Mouse (Mus musculus): ENCODE results near the gene Pdzd11. TPM values are rescaled to one million over a fixed set of nuclear protein-coding genes. Genes with fewer than 3 reads are reported as not detected.

Pdzd11 gene
- polyA plus RNA-seq, 1 experiment from 2014 or later, result 93.9 TPM

DNA sequence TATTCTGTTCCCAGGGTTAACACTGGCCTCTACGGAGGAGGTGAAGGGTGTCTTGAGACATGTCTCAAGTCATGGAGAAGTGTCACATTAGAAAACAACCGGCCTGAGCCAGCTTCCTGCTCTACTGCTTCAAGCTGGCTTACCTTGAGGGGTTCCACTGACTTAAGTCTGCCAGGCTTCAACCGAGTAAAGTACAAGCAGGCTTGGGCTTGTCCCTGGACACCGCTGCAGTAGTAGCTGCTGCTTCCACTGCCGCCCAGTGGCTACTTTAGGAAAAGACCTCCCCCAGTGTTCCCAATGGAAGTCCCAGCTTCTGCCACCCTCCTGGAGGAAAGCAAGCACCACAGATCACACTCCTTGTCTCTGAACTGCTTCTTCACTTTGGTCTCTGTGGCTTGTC lies 28.9 kb downstream of the Pdzd11 start:
- 22% methylated on average over 5 of the region's 5 CpGs for WGBS
- Histone ChIP-seq H3K9ac (no peak overlapping the region), H3K27ac (no peak overlapping the region), H3K4me1 (no peaks in the 10 kb centered on the region), H3K36me3 (no peaks in the 10 kb centered on the region), H3K27me3 (replicated peaks) (0 out of 2 replicates have a peak, but pooled peaks cover 5% of the 10 kb centered on the region), H3K4me3 (replicated peaks) (no peak overlapping the region), H3K9me3 (no peaks in the 10 kb centered on the region), H3K4me2 (no peak overlapping the region)
- no peak for ATAC-seq (ENCODE audit: insufficient read depth, low FRiP score, low read depth)

DNA sequence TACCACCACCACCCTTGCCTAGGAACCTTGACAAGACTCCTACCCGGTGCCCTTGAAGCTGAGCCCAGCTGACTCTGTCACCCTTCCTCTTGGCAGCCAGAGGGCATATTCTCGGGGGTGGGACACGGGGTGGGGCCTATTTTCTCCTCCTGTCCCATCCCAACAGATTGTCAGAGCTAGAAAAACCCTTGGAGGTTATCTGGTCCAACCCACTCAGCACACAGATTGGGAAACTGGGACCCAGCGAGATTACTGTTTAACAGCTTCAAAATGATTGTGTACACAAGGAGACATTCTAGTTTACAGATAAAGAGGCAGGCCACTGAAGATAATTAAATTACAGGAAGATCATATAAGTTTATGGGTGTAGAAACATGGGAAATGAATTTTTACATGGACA lies 31.6 kb downstream of the Pdzd11 start, which contains the start of gene P2ry4:
TSS of gene P2ry4 (minus strand) at position 79 of the 400 bp plus-strand sequence.
- ATAC-seq (ENCODE audit: insufficient read depth, low FRiP score, low read depth), result no peak
- 0 out of 2 replicates have a peak, but pooled peaks cover 3% of the 10 kb centered on the region for H3K27me3 ChIP-seq (replicated peaks)
- WGBS, result 55% methylated on average over 4 of the region's 4 CpGs

More for the DNA sequence above, 31.6 kb downstream of the Pdzd11 start, which contains the start of gene P2ry4:
- Histone ChIP-seq H3K9ac (no peak within 1 kb of the TSS), H3K4me1 (no peaks in the 10 kb centered on the region), H3K9me3 (no peaks in the 10 kb centered on the region), H3K36me3 (no peaks in the 10 kb centered on the region), H3K4me3 (replicated peaks) (no peak within 1 kb of the TSS), H3K4me2 (no peak within 1 kb of the TSS), H3K27ac (no peak within 1 kb of the TSS)

Other genes starting within 250 kb of the Pdzd11 start
- not detected in 2 replicates for gene Otud6a, start 197.6 kb downstream of the Pdzd11 start, polyA plus RNA-seq (2015; fragmentation: Nextera tagmentation; extraction: Ambion mirVana)
- 0.58 and 0.71 TPM in 2 replicates for gene Awat2, start 183.9 kb downstream of the Pdzd11 start, polyA plus RNA-seq (2015; fragmentation: Nextera tagmentation; extraction: Ambion mirVana)
- 33.5 and 37.2 TPM in 2 replicates for gene Igbp1, start 132.3 kb downstream of the Pdzd11 start, polyA plus RNA-seq (2015; fragmentation: Nextera tagmentation; extraction: Ambion mirVana)
- gene Dgat2l6, start 101.7 kb downstream of the Pdzd11 start, polyA plus RNA-seq (2015; fragmentation: Nextera tagmentation; extraction: Ambion mirVana), result not detected in 2 replicates
- not detected in 2 replicates for gene Awat1, start 54.3 kb downstream of the Pdzd11 start, polyA plus RNA-seq (2015; fragmentation: Nextera tagmentation; extraction: Ambion mirVana)
- 0.09 TPM in 1 of 2 replicates, not detected in the other for gene P2ry4, start 31.7 kb downstream of the Pdzd11 start, polyA plus RNA-seq (2015; fragmentation: Nextera tagmentation; extraction: Ambion mirVana)
- gene Arr3, start 21.1 kb downstream of the Pdzd11 start, polyA plus RNA-seq (2015; fragmentation: Nextera tagmentation; extraction: Ambion mirVana), result not detected in 2 replicates
- gene Kif4, start 831 bp downstream of the Pdzd11 start, polyA plus RNA-seq (2015; fragmentation: Nextera tagmentation; extraction: Ambion mirVana), result 22.5 and 25.2 TPM in 2 replicates
- gene Gdpd2, start 103.3 kb upstream of the Pdzd11 start, polyA plus RNA-seq (2015; fragmentation: Nextera tagmentation; extraction: Ambion mirVana), result 7.0 and 7.8 TPM in 2 replicates
- gene Dlg3, start 141.2 kb upstream of the Pdzd11 start, polyA plus RNA-seq (2015; fragmentation: Nextera tagmentation; extraction: Ambion mirVana), result 3.0 and 3.8 TPM in 2 replicates